Mouse (Mus musculus): ENCODE measurements at regions not wholly inside any gene's neighbourhood (a gene's known extent, or its start where the extent isn't known, plus 50 kb on each side); places are given as distances from the start of the nearest gene placed in this dataset.
A peak's percentile ranks its signal among the peaks of the same experiment; 100 is the strongest.

DNA sequence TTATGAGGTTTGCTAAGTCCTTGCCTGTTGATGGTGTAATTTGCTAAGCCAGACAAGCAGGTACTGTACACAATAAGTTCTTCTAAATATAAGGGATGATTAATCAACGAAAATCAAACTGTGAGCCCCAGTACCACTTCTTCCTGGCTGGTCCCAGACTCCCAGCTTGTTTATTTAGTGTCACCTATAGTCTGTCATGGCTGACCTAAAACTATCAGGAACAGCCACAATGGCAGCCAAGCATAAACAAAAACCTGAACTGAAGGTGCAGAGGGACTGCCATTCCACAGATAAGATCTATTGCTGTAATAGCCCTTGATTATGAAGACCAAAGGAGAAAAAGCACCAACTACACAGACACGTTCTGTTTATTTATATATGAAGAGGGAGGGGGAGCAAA is 180.9 kb upstream of the Dph6 start:
- DNase-seq (ENCODE audit: low spot score), result no peak

DNA sequence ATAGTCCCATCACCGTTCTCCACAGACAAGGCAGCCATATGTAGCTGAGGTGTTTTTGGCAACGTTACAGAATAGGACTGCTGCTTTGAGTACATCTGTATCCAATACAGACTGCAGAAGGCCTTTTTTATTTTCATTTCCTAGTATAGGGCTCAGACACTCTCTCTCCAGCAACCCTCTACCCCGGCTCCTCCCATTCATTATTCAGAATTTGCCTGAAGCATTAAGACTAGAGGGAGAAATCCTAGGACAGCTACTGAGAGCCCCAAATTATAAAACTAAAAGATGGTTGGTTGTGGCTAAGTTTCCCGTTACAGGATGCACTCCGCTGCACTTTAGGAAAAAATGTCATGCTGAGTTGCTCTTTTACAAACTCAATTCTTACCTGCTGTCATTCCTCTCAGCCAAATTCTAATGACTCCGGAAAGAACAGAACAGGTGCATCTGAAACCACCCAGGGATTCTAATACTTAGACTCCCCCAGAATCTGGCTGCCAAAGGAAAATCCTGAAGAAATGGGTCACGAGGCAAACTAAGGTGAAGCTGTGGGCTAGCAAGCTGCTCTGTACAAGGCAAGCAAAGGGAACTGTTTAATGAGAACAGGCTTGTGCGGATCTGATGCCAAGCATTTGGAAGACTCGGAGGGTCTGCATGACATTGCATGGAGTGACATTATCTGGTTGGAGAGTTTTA is 189.1 kb upstream of the Dph6 start:
- no peak for DNase-seq (ENCODE audit: low spot score)

DNA sequence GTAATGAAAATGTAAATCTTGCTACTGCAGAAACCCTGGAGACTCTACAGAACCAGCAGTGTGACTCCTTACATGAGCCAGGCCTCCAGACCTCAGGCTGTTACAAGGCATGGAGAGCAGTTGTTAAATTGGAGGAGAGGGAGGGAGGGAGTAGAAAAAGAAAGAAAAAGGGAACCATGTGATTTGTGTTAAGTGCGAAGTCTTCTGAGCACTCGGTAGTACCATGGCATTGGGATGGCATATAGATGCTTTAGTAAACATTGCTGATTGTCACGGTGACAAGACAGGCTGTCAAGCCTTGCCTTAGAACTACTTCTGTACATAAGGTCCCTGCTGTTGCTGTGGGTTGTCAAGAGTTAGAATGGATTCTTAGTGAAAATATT is 189.6 kb upstream of the Dph6 start:
- no peak for DNase-seq (ENCODE audit: low spot score)

DNA sequence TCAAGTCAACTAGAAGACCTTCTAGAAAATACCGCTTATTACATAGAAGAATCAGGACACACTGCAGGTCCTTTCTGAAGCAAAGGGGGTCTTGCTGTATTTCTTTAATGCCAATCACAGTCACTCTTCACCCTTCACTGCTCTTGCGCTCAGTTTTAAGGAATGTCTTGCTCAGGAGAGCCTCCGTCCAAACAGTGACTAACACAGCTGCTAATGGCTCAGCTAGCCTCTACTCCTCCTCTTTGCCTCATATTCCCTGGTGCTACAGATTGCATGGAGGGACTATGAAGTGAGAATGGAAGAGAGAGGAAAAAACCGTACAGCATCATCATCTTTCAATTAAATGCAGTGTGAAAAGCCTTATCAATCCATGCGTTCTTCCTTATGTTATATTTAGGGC is 193.7 kb upstream of the Dph6 start:
- DNase-seq (ENCODE audit: low spot score), result no peak

DNA sequence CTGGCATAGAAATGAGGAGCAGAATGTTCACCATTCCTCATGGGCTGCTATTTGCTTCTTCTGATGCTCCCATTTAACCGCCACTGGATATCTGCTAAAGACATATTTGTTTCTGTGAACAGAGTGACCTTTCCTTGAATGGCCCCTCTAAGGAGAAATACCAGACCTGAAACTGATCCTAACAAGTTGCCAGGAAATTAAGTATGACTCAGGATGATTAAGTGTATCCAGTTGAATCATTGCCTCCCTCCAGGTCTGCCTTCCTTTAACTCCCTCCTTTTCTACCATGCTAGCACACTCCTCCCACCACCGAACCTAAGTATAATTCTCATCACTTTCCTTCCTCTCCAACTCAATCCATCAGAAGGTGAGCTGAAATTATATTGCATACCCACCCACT is 194.2 kb upstream of the Dph6 start:
- no peak for DNase-seq (ENCODE audit: low spot score)

DNA sequence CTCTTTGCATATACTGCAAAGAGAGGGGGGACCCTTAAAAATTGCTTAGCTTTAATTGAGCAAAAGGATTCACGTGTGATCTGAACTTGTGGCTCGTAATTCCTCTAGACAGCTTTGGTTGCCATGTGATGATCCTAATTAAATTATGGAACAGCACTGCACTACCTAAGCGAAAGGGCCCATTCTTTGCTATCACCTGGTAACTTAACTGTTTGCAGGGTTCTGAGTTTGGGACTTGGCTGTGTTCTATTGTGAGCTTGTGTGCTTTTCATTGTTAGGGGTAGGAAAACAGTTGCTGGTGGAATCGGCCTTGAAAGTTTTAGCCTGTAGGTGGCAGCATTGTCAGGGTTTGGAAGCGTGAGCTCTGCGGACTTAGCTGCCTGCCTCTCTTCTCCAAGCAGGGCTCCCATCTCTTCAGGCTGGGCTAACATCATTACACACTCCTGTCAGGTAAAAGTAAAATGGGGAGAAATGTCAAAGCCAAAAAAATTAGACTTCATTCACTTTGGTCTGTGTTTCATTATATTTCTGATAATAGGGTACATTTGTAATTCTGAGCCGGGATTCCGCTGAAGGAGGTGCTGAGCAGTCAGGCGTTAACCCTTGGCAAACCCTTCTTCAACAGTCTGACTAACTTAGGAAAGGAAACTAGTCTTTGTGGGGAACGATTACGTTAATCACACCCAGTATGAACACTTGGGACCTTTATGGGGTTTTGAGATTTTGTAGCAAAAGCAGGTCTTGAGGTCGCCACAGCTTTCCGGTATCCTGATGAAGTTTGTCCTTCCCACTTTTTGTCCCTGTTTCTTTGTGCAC is 199.2 kb upstream of the Dph6 start:
- DNase-seq (ENCODE audit: low spot score), result peak; percentile 82

DNA sequence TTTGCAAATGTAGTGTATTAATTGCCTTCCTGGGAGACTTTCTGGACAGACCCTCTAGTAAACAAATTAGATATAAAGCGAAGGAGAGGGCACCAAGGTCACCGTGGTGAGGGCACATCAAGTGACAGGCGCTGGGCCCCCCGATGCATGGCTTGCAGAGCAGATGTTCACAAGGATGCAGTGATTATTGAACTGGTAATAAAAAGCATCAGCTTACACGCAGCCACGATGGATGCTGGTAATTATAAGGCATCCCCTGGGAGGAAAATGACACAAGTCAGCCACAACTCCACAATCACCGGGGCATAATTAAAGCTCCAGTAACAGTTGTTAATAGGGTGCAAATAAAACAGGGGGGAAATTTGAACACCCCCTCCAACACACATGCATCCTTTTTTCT is 217.5 kb upstream of the Dph6 start:
- DNase-seq (ENCODE audit: low spot score), result no peak

DNA sequence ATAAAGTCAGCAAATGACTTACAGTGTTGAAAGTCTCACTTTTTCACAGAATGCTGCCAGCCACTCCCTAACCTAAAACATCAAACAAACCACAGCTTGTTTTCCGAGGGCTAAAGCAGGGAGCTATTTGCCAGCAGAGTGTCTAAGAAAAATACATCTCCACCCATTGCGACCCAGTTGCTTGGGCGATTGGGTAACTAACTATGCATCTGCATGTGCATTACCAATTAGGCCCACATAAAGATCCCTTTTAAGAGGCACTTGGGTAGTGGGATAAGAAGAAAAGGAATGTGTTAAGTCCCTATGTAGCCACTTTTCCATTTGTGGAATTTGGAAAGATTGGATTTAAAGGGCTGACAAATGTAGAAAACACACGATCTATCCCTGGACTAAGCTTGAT is 218.3 kb upstream of the Dph6 start:
- no peak for DNase-seq (ENCODE audit: low spot score)

DNA sequence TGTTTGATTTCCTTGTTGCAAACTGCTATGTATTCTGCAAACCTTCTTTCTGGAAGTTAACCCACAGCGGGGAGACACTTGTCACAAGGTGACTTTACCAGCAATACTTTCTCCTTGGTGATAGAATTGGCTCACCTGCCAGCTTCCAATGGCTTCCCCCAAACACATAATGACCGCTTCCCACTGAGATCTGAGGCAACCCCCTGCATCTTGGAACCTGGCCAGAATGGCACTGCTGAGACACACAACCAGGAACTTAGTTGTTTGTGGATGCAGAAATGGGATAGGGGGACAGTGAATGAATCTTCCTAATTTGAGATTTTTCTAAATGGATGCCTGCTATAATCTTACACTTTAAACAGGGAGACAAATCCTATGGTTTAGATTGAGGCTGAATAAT is 224.3 kb upstream of the Dph6 start:
- no peak for DNase-seq (ENCODE audit: low spot score)

DNA sequence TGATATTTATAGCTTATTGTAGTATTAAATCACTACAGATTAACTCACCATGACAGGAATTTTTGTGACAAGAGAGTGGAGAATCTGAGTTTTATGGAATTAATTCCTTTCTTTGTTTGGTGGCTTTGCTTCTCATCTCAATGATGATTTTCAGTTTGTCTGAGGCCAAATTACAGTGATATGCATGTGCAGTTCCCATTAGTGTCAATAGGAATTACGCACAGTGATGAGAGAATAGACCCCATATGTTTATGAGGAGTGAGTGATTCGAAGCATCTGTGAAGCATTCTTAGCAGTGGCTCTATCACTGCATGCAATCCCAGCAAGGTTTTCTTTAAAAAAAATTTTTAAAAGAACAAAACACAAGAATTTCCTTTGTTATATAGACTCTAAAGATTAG is 225.0 kb upstream of the Dph6 start:
- DNase-seq (ENCODE audit: low spot score), result no peak

DNA sequence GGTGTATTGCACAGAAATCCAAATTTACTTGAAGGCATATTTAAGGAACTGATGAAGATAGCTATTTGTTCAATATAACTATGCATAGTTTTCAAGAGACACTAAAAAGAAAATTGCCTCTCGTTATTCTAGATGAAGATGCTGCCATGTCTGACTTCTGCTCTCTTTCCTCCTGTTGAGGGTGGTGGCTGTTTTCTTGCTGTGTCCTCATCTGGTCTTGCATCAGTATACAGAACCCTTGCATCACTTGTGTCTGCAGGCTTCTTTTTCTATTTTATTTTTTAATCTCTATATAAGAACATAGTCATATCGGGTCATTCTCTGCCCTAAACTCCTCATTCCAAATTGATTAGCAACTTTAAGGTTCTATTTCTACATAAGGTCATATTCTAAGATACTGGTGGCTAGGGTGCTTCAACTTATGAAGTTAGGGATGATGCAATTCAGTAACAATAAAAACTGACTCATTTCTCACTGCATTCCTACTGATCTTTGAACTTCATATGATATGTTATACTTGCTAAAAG is 231.0 kb upstream of the Dph6 start:
- DNase-seq (ENCODE audit: low spot score), result no peak

DNA sequence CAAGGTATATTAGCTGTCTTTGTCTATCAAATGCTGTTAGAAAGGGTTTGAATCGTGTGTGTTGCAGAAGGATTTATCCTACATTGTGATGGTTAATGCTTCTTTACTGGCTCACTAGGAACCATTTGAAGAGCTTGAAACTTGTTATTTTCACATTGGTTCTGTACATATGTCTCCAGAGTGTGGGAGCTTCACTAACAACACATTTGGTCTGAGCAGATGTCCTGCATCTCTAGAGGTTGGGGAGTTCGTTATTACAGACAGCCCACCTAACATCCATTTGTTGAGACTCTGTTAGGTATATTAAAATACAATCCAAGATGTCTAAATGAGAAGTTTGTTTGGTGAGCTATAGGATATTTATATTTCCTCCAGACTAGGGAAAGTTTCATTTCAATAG is 244.0 kb upstream of the Dph6 start:
- DNase-seq (ENCODE audit: low spot score), result no peak

DNA sequence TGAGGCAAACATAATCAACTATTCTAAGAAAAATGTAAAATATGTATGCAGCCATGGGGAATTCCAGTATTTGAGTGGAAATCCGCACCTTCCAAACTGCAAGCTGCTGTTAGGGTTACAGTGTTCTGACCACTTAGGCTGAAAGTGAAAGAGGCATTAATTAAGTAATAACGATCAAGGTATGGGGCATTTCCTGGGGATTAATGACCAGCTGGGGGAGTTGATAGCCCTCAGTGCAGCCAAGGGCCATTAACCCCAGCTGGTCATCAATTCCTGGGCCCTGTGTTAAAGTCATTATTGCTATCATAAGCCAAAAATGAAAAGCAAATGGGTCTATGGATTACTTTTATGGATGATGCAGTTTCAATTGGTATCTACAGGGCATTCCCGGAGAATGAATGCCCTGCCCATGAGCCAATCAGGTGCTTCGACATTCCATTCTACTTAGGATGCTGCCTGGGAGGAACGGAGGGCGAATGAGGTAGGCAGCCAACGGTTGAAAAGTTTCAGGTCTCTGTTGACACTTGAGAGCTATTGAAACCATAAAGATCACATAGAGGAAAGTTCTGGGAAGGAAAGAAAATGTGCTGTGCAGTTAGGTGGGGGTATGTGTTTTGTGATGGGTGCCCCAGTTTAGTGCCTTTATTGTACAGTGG is 257.2 kb upstream of the Dph6 start:
- no peak for DNase-seq (ENCODE audit: low spot score)

DNA sequence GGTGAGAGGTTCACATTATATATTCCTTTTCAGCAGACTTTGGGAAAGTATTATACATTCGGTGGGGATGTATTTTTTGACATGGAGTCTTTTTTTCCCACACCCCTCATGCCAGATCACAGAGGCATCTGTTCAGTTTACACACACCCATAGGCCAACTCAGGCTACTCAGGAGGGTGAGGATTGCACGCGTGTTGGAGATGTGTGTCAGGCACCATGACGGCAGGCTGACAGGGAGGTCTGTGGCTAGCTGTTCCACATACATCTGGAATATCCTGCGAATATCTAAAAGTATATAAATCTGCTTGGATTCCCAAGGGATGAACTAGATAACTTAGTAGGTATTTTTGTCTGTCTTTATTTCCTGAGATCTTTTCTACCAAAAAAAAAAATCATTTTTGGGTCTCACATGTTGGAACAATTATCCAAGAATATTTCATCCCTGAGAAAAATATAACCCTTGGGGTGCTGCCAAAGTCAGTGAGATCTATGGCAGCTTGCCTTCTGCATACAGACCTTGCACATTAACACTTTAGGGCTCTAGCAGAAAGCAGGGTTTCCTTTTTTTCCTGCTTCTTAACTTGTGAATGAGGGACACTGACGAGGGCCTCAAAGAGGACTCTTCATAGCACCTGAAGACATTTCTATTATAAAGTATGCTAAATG is 260.4 kb upstream of the Dph6 start:
- DNase-seq (ENCODE audit: low spot score), result no peak

DNA sequence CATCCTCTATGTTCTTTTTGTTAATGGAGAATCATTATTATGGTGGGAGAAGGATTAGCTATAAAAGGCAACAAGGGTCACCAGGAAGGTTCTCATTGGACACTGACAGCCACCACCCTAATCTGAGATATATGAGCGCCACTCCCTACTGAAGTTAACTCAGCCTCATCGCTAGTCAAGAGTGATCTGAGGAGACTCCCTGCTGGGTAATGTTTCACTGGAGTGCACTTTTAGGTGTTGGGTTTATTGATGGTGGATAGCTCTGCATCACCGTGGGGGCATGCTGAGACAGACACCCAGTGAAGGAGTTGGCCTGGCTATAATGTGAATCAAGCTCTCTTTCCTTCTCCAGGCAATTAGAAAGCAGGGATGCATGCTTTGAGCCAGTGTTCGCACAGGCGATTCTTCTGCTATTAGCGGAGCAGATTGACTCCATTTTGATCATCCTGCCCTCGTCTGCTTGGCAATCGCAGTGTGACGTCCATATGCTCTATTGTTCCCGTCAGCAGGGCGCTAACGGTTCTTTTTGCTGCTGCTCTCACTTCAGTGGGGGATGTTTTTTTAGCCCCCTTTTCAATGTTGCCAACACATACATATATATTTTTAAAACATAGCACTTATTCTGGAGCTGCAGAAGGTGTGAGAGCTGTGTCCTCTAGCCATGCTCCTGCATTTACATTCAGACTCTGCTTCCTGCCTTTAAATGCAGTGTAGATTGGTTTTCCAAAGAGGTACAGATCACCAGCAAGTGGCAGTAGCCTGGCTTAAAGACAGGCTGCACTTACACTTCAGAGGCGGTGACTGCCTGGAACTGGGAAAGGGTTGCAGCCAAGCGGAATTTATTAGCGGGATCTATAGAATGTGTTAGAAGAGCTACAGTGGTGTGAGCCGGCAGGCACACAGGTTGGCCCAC is 263.9 kb upstream of the Dph6 start:
- DNase-seq (ENCODE audit: low spot score), result no peak

DNA sequence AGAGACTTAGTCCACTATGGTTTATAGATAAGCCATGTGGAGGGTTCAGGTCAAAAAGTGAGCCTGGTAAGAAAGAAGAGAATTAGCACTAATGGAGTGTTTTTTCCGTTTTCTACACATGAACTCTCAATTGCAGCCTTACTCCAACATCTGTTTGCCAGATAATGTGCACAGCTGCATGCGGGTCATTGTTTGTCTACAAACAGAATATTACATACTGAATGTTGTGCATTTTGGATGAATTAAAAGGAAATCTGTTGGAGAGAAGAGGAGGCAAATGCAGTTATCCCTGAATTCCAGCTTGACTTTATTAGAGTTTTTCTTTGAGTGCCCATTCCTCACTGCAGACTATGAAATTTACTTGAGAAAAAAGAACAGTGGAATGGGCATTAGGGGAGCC is 269.1 kb upstream of the Dph6 start:
- no peak for DNase-seq (ENCODE audit: low spot score)

DNA sequence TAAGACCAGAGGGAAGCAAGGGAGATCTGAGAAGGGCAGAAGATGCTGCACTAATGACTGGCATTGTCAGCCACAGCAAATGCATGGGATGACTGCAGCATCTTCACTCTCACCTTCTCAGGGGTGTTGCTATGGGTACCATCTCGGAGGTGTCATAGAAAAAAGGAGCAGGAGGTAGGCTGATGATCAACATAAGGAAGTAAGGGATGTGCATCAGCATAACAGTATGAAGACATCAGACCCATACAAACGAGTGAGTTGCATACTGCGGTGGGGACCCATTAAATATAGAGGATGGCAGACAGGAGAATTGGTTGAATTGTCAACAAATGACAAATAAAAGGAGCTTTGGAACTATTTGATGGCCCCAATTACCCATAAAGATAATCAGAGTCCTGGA is 280.7 kb upstream of the Dph6 start:
- DNase-seq (ENCODE audit: low spot score), result no peak

DNA sequence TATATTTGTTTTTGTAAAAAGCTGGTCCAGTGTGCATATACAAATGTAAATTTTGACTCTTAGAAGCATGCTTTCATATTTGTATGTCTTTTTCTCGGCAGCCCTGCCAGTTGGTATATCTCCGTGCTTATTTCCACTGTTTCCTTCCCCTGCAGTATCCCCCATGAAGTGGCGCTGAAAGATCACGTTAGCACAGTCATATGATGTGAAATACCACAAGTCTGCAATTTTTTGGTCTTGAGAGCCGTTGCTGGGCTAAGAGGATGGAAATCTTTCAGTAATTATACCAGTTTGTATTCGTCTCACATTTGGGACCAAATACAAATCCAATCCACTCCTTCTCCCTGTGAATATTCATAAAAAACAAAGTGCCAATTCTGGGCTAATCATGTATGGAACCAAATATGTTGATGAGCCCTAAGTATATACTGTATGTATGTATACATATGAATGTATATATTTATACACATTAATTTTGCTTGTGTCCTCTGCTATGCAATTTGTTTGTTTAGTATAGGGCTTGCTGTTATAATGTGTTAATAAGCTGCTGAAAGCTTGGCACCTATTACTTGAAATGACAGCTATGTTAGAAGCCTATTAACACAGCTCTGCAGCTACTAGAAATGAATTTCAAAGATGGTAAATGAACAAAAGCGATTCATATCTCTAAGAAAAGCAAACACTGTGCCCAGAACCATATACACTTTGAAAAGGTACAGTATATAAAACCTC is 283.8 kb upstream of the Dph6 start:
- DNase-seq (ENCODE audit: low spot score), result no peak

DNA sequence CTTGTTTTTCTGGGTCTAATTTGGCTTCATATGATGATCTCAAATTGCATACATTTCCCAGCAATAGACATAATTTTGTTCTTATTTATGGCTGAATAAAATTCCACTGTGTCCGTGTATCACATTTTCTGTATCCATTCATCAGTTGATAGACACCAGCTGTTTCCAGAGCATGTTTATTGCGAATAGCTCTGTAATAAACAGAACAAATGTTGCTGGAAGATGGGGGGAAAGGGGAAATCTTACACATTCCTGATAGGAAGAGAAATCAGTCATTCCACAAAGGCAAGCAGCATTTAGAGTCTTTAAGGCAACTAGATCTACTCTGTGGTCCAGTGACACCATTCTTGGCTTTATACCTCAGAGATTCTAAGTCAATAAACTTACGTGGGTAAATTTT is 311.3 kb upstream of the Dph6 start:
- DNase-seq (ENCODE audit: low spot score), result no peak

DNA sequence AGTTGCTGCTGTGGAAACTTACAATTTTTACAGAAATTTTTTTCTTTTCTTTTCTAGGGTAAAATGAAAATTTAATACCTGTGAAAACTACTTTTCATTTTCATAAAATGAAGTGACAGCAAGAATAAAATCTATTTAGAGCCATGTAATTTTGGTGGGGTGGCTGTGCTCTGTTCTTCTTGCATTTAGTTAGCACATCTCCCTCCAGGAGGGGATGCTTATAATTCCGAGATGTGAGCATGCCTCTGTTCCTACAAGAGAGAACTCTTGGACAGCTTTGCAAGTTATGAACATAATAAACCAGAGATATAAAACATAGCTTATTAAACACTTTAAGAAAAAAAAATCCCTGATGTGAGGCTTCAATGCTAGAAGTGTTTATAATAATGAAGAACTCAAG is 313.9 kb upstream of the Dph6 start:
- no peak for DNase-seq (ENCODE audit: low spot score)

DNA sequence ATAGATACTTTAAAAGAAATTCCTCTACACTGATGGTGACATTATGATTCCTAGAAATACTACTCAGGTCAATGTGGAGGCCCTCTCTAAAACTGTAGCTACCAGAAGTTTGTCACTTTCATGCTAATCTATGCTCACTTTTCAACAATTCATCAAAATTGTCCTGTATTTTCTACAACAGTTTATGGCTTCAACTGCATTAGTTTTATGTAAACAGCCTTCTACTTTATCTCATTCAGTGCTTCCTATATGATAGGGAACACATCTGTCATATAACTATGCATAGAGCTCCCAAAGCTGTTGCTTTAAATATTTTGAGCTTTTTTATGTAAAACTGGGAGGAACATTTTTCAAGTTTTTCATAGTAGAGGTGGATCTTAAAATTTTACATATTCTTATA is 338.7 kb upstream of the Dph6 start:
- DNase-seq (ENCODE audit: low spot score), result no peak

Measured in testis, postnatal 10 days (tissue).